Mouse (Mus musculus) midbrain, embryonic 16.5 days (tissue): ENCODE results near the gene Kctd15. TPM values are rescaled to one million over a fixed set of nuclear protein-coding genes. Genes with fewer than 3 reads are reported as not detected.

ENCODE experiments used
- ATAC-seq: fragments of 200-750 bp; cut with Nextera tagmentation; 2 replicates; pipeline ENCODE4 v1.8.0; 2017; ENCODE audit warnings: moderate TSS enrichment
- H3K27ac ChIP-seq: fragments of 300-500 bp; sonication (generic); 2 replicates; pipeline ENCODE4 v1.5.1; 2014; ENCODE audit warnings: mild to moderate bottlenecking, low read length, mixed read lengths
- H3K27me3 ChIP-seq: fragments of 300-500 bp; sonication (generic); 2 replicates; pipeline ENCODE4 v1.6.1; 2014; ENCODE audit warnings: low read depth, low read length, mixed read lengths; ENCODE audit not compliant: control insufficient read depth, insufficient read depth
- H3K36me3 ChIP-seq: fragments of 300-500 bp; sonication (generic); 2 replicates; pipeline ENCODE4 v1.6.1; 2014; ENCODE audit warnings: mild to moderate bottlenecking, low read length, moderate library complexity, mixed read lengths; ENCODE audit not compliant: control insufficient read depth, insufficient read depth
- H3K4me1 ChIP-seq: fragments of 300-500 bp; sonication (generic); 2 replicates; pipeline ENCODE4 v1.6.1; 2014; ENCODE audit warnings: mild to moderate bottlenecking, low read length, mixed read lengths; ENCODE audit not compliant: control insufficient read depth, insufficient read depth
- H3K4me2 ChIP-seq: fragments of 300-500 bp; sonication (generic); 2 replicates; pipeline ENCODE4 v1.6.1; 2014; ENCODE audit warnings: mild to moderate bottlenecking, low read length, mixed read lengths
- H3K4me3 ChIP-seq: fragments of 300-500 bp; sonication (generic); 2 replicates; pipeline ENCODE4 v1.5.1; 2014; ENCODE audit warnings: low read depth, mild to moderate bottlenecking, low read length, moderate library complexity, mixed read lengths
- H3K9ac ChIP-seq: fragments of 300-500 bp; sonication (generic); 2 replicates; pipeline ENCODE4 v1.6.1; 2014; ENCODE audit warnings: low read depth, low read length, mixed read lengths
- H3K9me3 ChIP-seq: fragments of 300-500 bp; sonication (generic); replicated peaks from 2 replicates; pipeline ENCODE4 v1.6.1; 2014; ENCODE audit warnings: mild to moderate bottlenecking, low read length, mixed read lengths; ENCODE audit not compliant: control insufficient read depth, poor library complexity, severe bottlenecking
- WGBS: fragments of 180-500 bp; shearing (Covaris S2); extraction: QIAGEN DNeasy Blood & Tissue Kit; methylation state at CpG from one replicate; pipeline ENCODE4 v1.1.7; 2014; 5-methylcytosine and 5-hydroxymethylcytosine counted together
- polyA plus RNA-seq: library from polyadenylated mRNA; unstranded; fragments of >200 nt; fragmentation: Nextera tagmentation; extraction: Ambion mirVana; gene quantifications from 2 replicates; pipeline ENCODE4 v1.2.1, GENCODE M21; 2015

The Kctd15 gene
- polyA plus RNA-seq, 1 experiment from 2014 or later: 26.5 TPM

DNA sequence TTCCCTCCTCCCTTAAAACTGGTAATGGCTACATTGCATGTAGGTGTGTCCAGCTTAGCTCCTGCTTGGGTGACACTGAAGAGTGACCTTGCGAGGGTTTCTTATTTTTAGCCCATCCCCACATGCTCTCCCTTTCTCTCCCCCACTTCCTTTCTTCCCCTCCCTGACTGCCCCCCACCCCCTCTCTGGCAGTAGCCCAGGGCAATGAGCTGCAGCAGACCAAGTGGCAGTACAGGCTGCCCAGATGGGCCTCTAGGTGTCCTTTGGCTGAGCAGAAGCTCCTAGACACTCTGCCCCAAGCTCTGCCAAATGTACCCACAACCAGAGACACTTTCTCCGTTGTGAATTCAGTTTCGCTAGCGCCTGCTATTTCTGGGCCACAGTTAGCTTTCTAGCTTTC lies 16.4 kb upstream of the Kctd15 start:
- Histone ChIP-seq H3K27ac (no peak overlapping the region), H3K4me2 (no peak overlapping the region), H3K9me3 (no peaks in the 10 kb centered on the region), H3K9ac (no peak overlapping the region), H3K4me1 (peaks cover 11% of the 10 kb centered on the region; the same call in 1 of the 2 replicates), H3K4me3 (no peak overlapping the region), H3K27me3 (peaks cover 27% of the 10 kb centered on the region), H3K36me3 (no peaks in the 10 kb centered on the region)
- no peak for ATAC-seq
- WGBS: 87% methylated on average over 4 of the region's 4 CpGs

DNA sequence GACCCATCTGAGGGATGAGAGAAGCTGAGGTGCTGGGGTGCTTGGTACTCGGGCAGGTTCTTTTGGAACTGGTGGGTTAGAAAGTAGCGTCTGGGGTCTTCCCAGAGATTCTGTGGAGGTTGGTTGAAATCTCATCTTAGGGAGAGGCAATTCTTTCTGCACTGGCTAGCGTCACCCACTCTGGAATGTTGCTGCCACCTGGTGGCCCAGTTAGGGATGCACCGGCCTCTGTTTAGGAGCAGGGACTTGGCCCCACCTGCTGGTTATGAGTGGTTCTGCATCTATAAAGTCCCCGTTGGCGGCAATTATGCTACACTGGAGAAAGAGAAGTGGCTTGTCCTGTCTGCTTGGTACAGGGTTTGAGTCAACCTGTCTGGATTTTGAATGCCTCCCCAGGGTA lies 15.4 kb upstream of the Kctd15 start:
- no peaks in the 10 kb centered on the region for H3K36me3 ChIP-seq
- no peak overlapping the region for H3K9ac ChIP-seq
- no peak overlapping the region for H3K4me3 ChIP-seq

DNA sequence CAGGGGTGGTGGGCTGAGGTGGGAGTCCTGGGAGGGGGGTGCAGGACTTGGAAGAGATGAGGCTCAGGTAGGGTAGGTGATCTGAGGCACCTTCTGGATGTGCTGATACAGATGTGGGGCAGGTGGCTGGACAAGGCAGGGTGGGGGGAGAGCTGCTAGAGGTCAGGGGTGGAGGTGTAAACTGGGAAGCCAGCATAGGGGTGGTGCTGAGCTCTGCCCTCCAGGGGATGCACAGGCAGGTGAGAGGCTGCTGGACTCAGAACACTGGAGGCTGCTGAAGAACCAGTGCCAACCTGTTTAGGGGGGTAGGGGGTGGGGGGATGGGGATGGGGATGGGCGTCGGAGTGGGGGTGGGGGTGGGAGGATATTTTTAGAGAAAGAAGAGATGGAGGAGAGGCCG lies 14.2 kb upstream of the Kctd15 start:
- Histone ChIP-seq H3K4me2 (no peak overlapping the region), H3K27me3 (peaks cover 27% of the 10 kb centered on the region), H3K36me3 (no peaks in the 10 kb centered on the region), H3K4me3 (no peak overlapping the region), H3K9ac (no peak overlapping the region), H3K4me1 (peaks cover 6% of the 10 kb centered on the region; the same call in 1 of the 2 replicates), H3K27ac (no peak overlapping the region), H3K9me3 (no peaks in the 10 kb centered on the region)
- ATAC-seq: no peak
- 85% methylated on average over 3 of the region's 3 CpGs for WGBS

More for the DNA sequence above, 15.4 kb upstream of the Kctd15 start:
- Histone ChIP-seq H3K4me1 (peaks cover 11% of the 10 kb centered on the region; the same call in 1 of the 2 replicates), H3K4me2 (no peak overlapping the region), H3K27ac (no peak overlapping the region), H3K27me3 (peaks cover 27% of the 10 kb centered on the region), H3K9me3 (no peaks in the 10 kb centered on the region)
- WGBS: 1% methylated on average over 6 of the region's 6 CpGs
- peak; percentile 69 for ATAC-seq

DNA sequence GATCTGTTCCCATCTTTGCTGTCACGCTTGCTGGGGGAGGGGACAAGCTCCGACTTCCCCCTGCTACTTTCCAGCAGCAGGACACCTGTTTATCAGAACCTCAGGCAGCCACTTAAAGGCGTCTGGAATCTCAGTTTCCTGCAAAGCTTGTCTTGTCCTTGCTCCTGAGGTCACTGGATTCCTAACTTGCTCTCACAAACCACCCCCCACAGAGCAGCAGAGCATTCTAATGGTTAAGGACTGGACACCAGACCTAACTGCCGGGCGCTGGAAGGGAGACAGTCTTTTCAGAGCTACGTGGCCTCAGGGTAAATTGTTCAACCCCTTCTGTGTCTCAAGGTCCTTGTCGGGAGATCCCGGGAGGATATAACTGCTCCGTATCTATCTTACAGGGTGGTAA lies 12.8 kb upstream of the Kctd15 start:
- no peak for ATAC-seq
- H3K4me3 ChIP-seq: no peak overlapping the region
- H3K4me1 ChIP-seq: no peaks in the 10 kb centered on the region
- WGBS: 23% methylated on average over 9 of the region's 9 CpGs
- H3K9me3 ChIP-seq: no peaks in the 10 kb centered on the region
- H3K36me3 ChIP-seq: no peaks in the 10 kb centered on the region
- peaks cover 13% of the 10 kb centered on the region for H3K27me3 ChIP-seq
- H3K4me2 ChIP-seq: no peak overlapping the region
- no peak overlapping the region for H3K27ac ChIP-seq
- no peak overlapping the region for H3K9ac ChIP-seq

DNA sequence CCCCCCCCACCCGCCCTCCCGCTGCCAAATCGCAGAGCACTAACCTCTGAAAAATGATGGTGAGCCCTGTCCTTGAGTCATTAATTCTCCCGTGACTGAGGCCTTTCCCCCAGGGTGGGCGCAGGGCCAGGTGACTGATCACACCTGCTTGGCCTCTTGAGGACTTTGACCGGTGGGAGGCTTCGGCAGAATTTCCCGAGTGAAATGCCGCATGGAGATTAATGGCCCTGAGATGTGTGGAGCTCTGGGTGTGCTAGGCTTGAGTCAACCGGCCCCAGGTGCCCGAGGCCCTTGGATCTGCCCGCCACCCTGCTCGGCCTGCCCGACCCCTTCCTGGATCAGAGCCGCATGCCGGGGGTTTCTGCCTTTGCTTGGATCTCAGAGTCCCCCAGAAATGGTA lies 11.3 kb upstream of the Kctd15 start:
- Histone ChIP-seq H3K4me2 (no peak overlapping the region), H3K9ac (no peak overlapping the region), H3K4me3 (no peak overlapping the region), H3K4me1 (no peaks in the 10 kb centered on the region), H3K27me3 (0 out of 2 replicates have a peak, but pooled peaks cover 4% of the 10 kb centered on the region), H3K27ac (no peak overlapping the region), H3K36me3 (no peaks in the 10 kb centered on the region), H3K9me3 (no peaks in the 10 kb centered on the region)
- ATAC-seq: no peak
- WGBS: 79% methylated on average over 16 of the region's 16 CpGs

DNA sequence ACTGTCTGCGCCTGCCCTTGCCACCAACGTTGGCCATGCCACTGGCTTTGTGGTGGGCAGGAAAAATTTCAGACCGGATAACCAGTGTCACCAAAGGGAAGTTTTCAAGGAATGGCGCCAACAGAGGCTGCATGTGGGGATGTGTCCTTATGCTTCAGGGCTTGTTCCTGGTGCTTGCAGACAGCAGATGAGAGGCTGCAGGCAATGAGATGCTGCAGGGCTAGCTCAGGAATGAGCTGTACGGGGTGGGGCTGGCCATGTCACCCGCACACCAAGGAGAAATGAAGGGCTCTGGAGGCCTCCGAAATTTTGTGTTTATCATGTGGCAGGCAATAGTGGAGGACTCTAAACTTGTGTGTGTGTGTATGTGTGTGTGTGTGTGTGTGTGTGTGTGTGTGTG lies 6.6 kb upstream of the Kctd15 start:
- WGBS: 45% methylated on average over 7 of the region's 7 CpGs
- no peak overlapping the region for H3K9ac ChIP-seq
- no peak for ATAC-seq
- H3K27ac ChIP-seq: no peak overlapping the region
- H3K9me3 ChIP-seq: no peaks in the 10 kb centered on the region
- H3K27me3 ChIP-seq: no peaks in the 10 kb centered on the region
- H3K4me2 ChIP-seq: no peak overlapping the region
- peaks cover 7% of the 10 kb centered on the region for H3K4me1 ChIP-seq
- no peaks in the 10 kb centered on the region for H3K36me3 ChIP-seq
- no peak overlapping the region for H3K4me3 ChIP-seq

DNA sequence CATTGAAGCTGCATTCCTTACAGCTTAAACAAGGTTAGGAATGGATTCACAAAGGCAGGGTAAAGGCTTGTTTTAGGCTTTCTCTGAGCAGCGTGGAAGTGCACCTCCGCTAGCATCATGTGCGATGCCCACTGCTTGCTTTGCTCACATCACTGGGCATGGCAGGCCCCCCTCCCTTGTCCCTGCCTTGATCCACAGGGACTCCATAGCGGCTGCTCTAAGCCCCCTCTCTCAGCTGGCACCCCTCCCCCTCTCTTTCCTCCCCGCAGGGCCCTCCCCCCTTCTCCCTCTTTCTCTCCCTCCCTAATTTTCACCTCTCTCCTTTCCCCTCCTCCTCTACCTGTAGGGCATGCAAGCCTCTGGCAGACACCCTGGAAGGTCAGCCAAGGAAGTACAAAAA lies 5.7 kb upstream of the Kctd15 start:
- WGBS: 9% methylated on average over 5 of the region's 5 CpGs
- H3K4me3 ChIP-seq: no peak overlapping the region
- H3K27ac ChIP-seq: no peak overlapping the region
- H3K27me3 ChIP-seq: no peaks in the 10 kb centered on the region
- H3K9me3 ChIP-seq: no peaks in the 10 kb centered on the region
- H3K4me2 ChIP-seq: no peak overlapping the region
- H3K36me3 ChIP-seq: no peaks in the 10 kb centered on the region
- no peak for ATAC-seq
- H3K4me1 ChIP-seq: peaks cover 7% of the 10 kb centered on the region
- no peak overlapping the region for H3K9ac ChIP-seq

DNA sequence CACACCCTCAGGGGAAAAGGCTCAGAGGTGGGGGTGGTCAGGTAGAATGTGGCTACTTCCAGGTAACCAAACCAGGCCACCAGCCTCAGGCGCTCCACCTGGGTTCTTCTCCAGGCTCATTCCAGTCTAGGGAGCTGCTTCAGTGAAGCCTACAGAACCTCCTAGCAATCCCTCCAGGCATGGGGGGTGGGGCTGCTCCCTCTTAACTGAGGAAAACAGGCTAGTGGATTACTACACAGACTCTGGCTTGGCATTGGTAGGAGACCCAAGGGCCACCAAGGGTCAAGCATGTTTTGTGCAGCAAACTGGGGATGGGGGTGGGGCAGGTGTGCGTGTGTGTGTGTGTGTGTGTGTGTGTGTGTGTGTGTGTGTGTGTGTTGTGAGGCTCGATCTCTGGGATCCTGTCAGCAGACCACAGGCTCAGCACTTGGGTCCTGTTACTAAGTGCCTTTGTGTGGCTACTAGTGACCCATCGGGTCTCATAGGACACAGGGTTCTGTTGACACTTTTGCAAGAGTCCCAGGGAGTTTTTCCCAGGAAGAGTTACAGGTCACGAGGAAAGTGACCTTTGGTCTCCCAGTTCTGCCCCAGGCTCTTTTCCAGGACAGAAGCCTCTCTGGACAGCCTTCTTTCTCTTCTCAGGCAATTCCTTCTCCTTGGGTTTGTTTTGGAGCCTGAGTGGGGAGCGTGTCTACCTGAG lies 3.0 kb upstream of the Kctd15 start:
- H3K27me3 ChIP-seq: no peaks in the 10 kb centered on the region
- no peak overlapping the region for H3K9ac ChIP-seq
- no peak overlapping the region for H3K4me2 ChIP-seq
- ATAC-seq: no peak
- H3K36me3 ChIP-seq: no peaks in the 10 kb centered on the region
- H3K9me3 ChIP-seq: no peaks in the 10 kb centered on the region
- WGBS: 85% methylated on average over 6 of the region's 6 CpGs
- no peak overlapping the region for H3K27ac ChIP-seq
- H3K4me3 ChIP-seq: no peak overlapping the region
- H3K4me1 ChIP-seq: peaks cover 7% of the 10 kb centered on the region

DNA sequence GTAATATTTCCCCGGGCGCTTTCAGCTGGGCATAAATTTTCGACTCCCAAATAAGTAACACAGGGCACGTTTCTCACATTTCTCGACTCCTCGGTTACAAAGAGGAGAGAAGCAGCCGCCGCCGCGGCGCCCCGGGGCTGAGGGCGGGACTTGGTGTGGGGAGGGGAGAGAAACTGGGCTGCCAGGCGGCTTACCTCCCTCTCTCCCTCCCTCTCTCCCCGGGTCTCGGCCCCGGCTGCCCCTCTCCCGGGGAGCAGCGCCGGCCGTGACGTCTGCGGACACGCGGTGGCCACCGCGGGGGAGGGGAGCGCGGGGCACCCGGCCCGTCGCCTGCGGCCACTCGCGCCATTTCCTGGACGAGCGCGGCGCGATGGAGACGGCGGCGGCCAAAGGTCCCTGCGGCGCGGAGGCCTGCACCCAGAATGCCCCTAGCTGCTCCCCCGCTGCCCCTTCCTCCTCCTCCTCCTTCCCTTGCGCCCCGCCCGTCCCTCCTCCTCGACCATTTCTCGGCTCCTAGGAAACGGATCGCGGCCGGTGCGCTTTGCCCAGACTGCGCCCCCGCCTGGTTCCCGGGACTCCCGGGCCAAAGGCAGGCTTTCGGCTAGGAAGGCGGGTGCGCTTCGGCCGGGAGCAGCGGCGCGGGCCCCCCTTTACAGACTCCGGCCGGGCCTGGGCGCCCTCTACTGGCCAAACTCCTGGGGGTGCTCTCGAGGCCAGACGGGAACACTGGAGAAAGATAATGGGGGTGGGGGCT lies 1.3 kb downstream of the Kctd15 start:
- Histone ChIP-seq H3K4me1 (peaks cover 21% of the 10 kb centered on the region), H3K4me3 (peak overlapping the region; percentile 71), H3K9me3 (no peaks in the 10 kb centered on the region), H3K36me3 (no peaks in the 10 kb centered on the region), H3K27me3 (no peaks in the 10 kb centered on the region), H3K4me2 (peak overlapping the region; percentile 98), H3K9ac (peak overlapping the region; percentile 99), H3K27ac (peak overlapping the region; percentile 99)
- WGBS: under 1% methylated on average over 41 of the region's 74 CpGs
- peak; percentile 81 for ATAC-seq
